Mouse (Mus musculus): ENCODE data around the gene Alcam. TPM values are rescaled to one million over a fixed set of nuclear protein-coding genes. Genes with fewer than 3 reads are reported as not detected.

Alcam gene
- polyA plus RNA-seq, 1 experiment from 2014 or later = 28.1 TPM

DNA sequence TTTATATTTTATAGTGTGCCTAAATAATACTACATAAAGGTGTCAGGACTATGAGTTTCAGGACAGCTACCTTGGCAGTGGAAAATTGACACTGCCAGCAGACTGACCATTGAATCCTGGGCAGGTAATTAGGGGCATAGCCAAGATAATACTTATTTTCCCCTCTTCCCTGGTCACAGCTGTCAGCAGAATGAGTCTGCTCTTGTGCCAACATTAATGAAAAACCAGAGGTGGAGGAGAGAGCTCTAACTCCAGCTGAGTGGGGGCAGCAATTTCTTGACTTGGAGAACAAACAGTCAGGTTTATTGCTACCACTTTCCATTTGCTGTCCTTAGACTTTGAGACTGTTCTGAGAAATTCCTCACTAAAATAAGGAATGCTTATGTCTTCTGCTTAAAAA is 190.1 kb downstream of the Alcam start:
- H3K4me1 ChIP-seq (ENCODE audit: control insufficient read depth, insufficient read depth, low read length) = no peaks in the 10 kb centered on the region
- H3K4me2 ChIP-seq (ENCODE audit: low read depth, low read length) = no peak overlapping the region
- no peaks in the 10 kb centered on the region for H3K27me3 ChIP-seq (ENCODE audit: control insufficient read depth, insufficient read depth, low read length)
- DNase-seq (ENCODE audit: low spot score) (no peak), ATAC-seq (replicated peaks; ENCODE audit: insufficient number of reproducible peaks, low FRiP score, low TSS enrichment, low read depth) (no peak)
- H3K9me3 ChIP-seq (replicated peaks; ENCODE audit: control insufficient read depth, low read length) = no peaks in the 10 kb centered on the region
- no peak overlapping the region for H3K27ac ChIP-seq (replicated peaks; ENCODE audit: low read depth, low read length)
- no peaks in the 10 kb centered on the region for H3K36me3 ChIP-seq (replicated peaks; ENCODE audit: control insufficient read depth, insufficient read depth, low read depth, low read length)
- H3K4me3 ChIP-seq (ENCODE audit: low read depth, low read length) = no peak overlapping the region
- H3K9ac ChIP-seq (replicated peaks; ENCODE audit: low read length) = no peak overlapping the region

DNA sequence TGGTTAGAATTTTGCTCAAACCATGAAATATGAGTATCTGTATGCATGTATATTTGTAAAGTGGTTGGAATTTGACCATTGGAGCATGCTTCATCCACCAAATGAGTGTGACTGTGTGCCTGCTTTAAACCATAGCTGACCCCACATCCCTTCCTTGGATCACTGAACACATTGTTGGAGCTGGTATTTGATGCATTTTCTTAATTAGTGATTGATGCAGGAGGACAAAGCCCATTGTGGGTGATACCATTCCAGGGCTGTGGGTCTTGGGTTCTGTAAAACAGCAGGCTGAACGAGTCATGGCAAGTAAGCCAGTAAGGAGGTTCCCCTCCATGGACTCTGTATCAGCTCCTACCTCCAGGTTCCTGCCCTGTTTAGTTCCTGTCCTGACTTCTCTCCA is 191.3 kb downstream of the Alcam start:
- Histone ChIP-seq H3K27ac (replicated peaks; ENCODE audit: low read depth, low read length) (no peak overlapping the region), H3K9ac (replicated peaks; ENCODE audit: low read length) (no peak overlapping the region), H3K27me3 (ENCODE audit: control insufficient read depth, insufficient read depth, low read length) (no peaks in the 10 kb centered on the region), H3K9me3 (replicated peaks; ENCODE audit: control insufficient read depth, low read length) (no peaks in the 10 kb centered on the region), H3K4me3 (ENCODE audit: low read depth, low read length) (no peak overlapping the region), H3K36me3 (replicated peaks; ENCODE audit: control insufficient read depth, insufficient read depth, low read depth, low read length) (no peaks in the 10 kb centered on the region), H3K4me2 (ENCODE audit: low read depth, low read length) (no peak overlapping the region), H3K4me1 (ENCODE audit: control insufficient read depth, insufficient read depth, low read length) (no peaks in the 10 kb centered on the region)
- WGBS = 50% methylated on average over 1 of the region's 1 CpGs
- ATAC-seq (replicated peaks; ENCODE audit: insufficient number of reproducible peaks, low FRiP score, low TSS enrichment, low read depth) (no peak), DNase-seq (ENCODE audit: low spot score) (no peak)

DNA sequence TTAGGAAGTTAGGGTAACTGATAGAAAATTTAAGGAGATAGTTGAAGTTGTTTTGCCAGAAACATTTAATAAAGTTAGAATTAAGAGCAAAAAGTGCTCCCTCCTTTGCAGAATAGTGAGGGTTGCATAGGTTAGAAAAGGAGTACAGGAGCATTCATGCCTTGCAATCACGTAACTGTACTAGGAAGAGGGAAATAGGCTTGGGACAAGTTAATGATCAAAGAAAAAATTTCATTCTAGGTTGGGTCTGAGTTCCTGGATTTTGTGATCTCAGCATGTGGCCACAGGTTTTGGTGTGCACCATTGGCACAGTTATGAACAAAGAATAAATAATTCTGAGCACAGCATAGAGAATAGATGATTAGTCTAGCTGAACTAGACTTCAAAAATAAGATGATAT is 192.1 kb downstream of the Alcam start:
- WGBS = 75% methylated on average over 1 of the region's 1 CpGs
- H3K9ac ChIP-seq (replicated peaks; ENCODE audit: low read length) = no peak overlapping the region
- no peak for ATAC-seq (replicated peaks; ENCODE audit: insufficient number of reproducible peaks, low FRiP score, low TSS enrichment, low read depth)
- no peaks in the 10 kb centered on the region for H3K9me3 ChIP-seq (replicated peaks; ENCODE audit: control insufficient read depth, low read length)
- no peaks in the 10 kb centered on the region for H3K27me3 ChIP-seq (ENCODE audit: control insufficient read depth, insufficient read depth, low read length)
- H3K4me2 ChIP-seq (ENCODE audit: low read depth, low read length) = no peak overlapping the region
- no peak overlapping the region for H3K4me3 ChIP-seq (ENCODE audit: low read depth, low read length)
- no peaks in the 10 kb centered on the region for H3K36me3 ChIP-seq (replicated peaks; ENCODE audit: control insufficient read depth, insufficient read depth, low read depth, low read length)
- H3K27ac ChIP-seq (replicated peaks; ENCODE audit: low read depth, low read length) = no peak overlapping the region
- no peaks in the 10 kb centered on the region for H3K4me1 ChIP-seq (ENCODE audit: control insufficient read depth, insufficient read depth, low read length)
- no peak for DNase-seq (ENCODE audit: low spot score)

DNA sequence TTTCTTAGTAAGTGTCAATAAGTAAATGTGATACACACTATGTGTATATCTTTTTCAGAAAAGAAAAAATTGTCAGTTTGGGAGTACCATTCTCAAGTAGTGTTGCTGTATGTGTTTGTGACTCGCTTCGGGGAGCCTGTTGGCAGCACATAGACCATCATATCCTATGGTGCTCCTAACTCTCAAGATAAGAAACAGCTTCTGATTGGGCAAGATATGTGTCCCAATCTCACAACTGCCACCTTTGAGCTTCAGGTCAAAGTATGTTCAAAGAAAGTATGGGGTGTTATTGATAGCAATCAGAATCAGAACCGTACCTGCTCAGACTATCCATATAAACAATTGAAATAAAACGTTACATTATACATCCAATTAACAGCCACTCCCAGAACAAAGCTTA is 202.9 kb downstream of the Alcam start:
- Histone ChIP-seq H3K27me3 (ENCODE audit: control insufficient read depth, insufficient read depth, low read length) (no peaks in the 10 kb centered on the region), H3K4me2 (ENCODE audit: low read depth, low read length) (no peak overlapping the region), H3K27ac (replicated peaks; ENCODE audit: low read depth, low read length) (no peak overlapping the region), H3K4me1 (ENCODE audit: control insufficient read depth, insufficient read depth, low read length) (no peaks in the 10 kb centered on the region), H3K36me3 (replicated peaks; ENCODE audit: control insufficient read depth, insufficient read depth, low read depth, low read length) (no peaks in the 10 kb centered on the region), H3K9ac (replicated peaks; ENCODE audit: low read length) (no peak overlapping the region), H3K9me3 (replicated peaks; ENCODE audit: control insufficient read depth, low read length) (no peaks in the 10 kb centered on the region), H3K4me3 (ENCODE audit: low read depth, low read length) (no peak overlapping the region)
- DNase-seq (ENCODE audit: low spot score) = no peak
- WGBS = 91% methylated on average over 4 of the region's 4 CpGs
- ATAC-seq (replicated peaks; ENCODE audit: insufficient number of reproducible peaks, low FRiP score, low TSS enrichment, low read depth) = no peak

GRCm38 (mm10) chr16:52250196-52250595 is 203.7 kb downstream of the Alcam start:
- ATAC-seq (replicated peaks; ENCODE audit: insufficient number of reproducible peaks, low FRiP score, low TSS enrichment, low read depth) = no peak
- WGBS = 91% methylated on average over 4 of the region's 4 CpGs
- DNase-seq (ENCODE audit: low spot score) = no peak

DNA sequence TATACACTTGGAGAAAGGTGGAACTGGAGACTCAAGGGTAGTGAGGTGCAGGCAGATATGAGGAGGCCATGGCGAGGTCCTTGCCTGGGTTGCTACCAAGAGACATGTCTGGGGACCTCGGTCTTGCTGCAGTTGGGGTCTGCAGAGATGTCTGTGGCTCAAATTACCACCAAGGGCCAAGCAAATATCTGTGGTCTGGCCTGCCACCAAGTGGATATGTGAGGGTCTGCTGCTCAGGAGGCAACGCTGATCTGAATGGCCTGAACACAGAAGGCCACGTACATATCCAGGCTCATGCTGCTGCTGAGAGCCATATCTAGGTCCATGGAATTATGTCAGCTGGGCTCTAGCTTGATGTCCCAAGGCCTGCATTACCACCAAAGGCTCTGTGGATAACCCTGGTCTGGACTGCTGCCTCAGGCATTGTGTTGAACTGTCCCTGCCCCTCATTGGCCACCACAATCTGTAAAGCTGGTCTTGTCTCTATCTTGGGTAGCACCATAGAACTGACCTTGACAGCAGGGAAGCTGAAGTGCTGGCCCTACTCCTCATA is 210.4 kb downstream of the Alcam start:
- H3K36me3 ChIP-seq (replicated peaks; ENCODE audit: control insufficient read depth, insufficient read depth, low read depth, low read length) = no peaks in the 10 kb centered on the region
- peak; percentile 62; the same call in 1 of the 2 replicates for ATAC-seq (replicated peaks; ENCODE audit: insufficient number of reproducible peaks, low FRiP score, low TSS enrichment, low read depth)
- H3K4me2 ChIP-seq (ENCODE audit: low read depth, low read length) = no peak overlapping the region
- H3K27me3 ChIP-seq (ENCODE audit: control insufficient read depth, insufficient read depth, low read length) = no peaks in the 10 kb centered on the region
- no peak overlapping the region for H3K4me3 ChIP-seq (ENCODE audit: low read depth, low read length)
- DNase-seq (ENCODE audit: low spot score) = no peak
- no peak overlapping the region for H3K27ac ChIP-seq (replicated peaks; ENCODE audit: low read depth, low read length)
- no peaks in the 10 kb centered on the region for H3K9me3 ChIP-seq (replicated peaks; ENCODE audit: control insufficient read depth, low read length)
- 82% methylated on average over 4 of the region's 4 CpGs for WGBS
- H3K4me1 ChIP-seq (ENCODE audit: control insufficient read depth, insufficient read depth, low read length) = no peaks in the 10 kb centered on the region
- H3K9ac ChIP-seq (replicated peaks; ENCODE audit: low read length) = no peak overlapping the region

More at GRCm38 (mm10) chr16:52250196-52250595, 203.7 kb downstream of the Alcam start:
- no peaks in the 10 kb centered on the region for H3K36me3 ChIP-seq (replicated peaks; ENCODE audit: control insufficient read depth, insufficient read depth, low read depth, low read length)
- no peak overlapping the region for H3K27ac ChIP-seq (replicated peaks; ENCODE audit: low read depth, low read length)
- H3K4me2 ChIP-seq (ENCODE audit: low read depth, low read length) = no peak overlapping the region
- H3K4me3 ChIP-seq (ENCODE audit: low read depth, low read length) = no peak overlapping the region
- no peak overlapping the region for H3K9ac ChIP-seq (replicated peaks; ENCODE audit: low read length)
- no peaks in the 10 kb centered on the region for H3K4me1 ChIP-seq (ENCODE audit: control insufficient read depth, insufficient read depth, low read length)
- H3K9me3 ChIP-seq (replicated peaks; ENCODE audit: control insufficient read depth, low read length) = no peaks in the 10 kb centered on the region
- no peaks in the 10 kb centered on the region for H3K27me3 ChIP-seq (ENCODE audit: control insufficient read depth, insufficient read depth, low read length)

GRCm38 (mm10) chr16:52242144-52242543 is 211.7 kb downstream of the Alcam start:
- DNase-seq (ENCODE audit: low spot score) (peak; percentile 68), ATAC-seq (replicated peaks; ENCODE audit: insufficient number of reproducible peaks, low FRiP score, low TSS enrichment, low read depth) (0 out of 2 replicates have a peak, but pooled peaks have one; percentile 44)
- Histone ChIP-seq H3K4me3 (ENCODE audit: low read depth, low read length) (no peak overlapping the region), H3K36me3 (replicated peaks; ENCODE audit: control insufficient read depth, insufficient read depth, low read depth, low read length) (no peaks in the 10 kb centered on the region), H3K4me1 (ENCODE audit: control insufficient read depth, insufficient read depth, low read length) (no peaks in the 10 kb centered on the region), H3K27ac (replicated peaks; ENCODE audit: low read depth, low read length) (no peak overlapping the region), H3K9ac (replicated peaks; ENCODE audit: low read length) (no peak overlapping the region), H3K9me3 (replicated peaks; ENCODE audit: control insufficient read depth, low read length) (no peaks in the 10 kb centered on the region), H3K4me2 (ENCODE audit: low read depth, low read length) (no peak overlapping the region), H3K27me3 (ENCODE audit: control insufficient read depth, insufficient read depth, low read length) (no peaks in the 10 kb centered on the region)
- 30% methylated on average over 2 of the region's 2 CpGs for WGBS

- Histone ChIP-seq H3K9ac (replicated peaks; ENCODE audit: low read length) (no peak overlapping the region), H3K27ac (replicated peaks; ENCODE audit: low read depth, low read length) (no peak overlapping the region), H3K27me3 (ENCODE audit: control insufficient read depth, insufficient read depth, low read length) (no peaks in the 10 kb centered on the region), H3K4me3 (ENCODE audit: low read depth, low read length) (no peak overlapping the region), H3K36me3 (replicated peaks; ENCODE audit: control insufficient read depth, insufficient read depth, low read depth, low read length) (no peaks in the 10 kb centered on the region), H3K4me2 (ENCODE audit: low read depth, low read length) (no peak overlapping the region), H3K4me1 (ENCODE audit: control insufficient read depth, insufficient read depth, low read length) (no peaks in the 10 kb centered on the region), H3K9me3 (replicated peaks; ENCODE audit: control insufficient read depth, low read length) (no peaks in the 10 kb centered on the region)
- no peak for DNase-seq (ENCODE audit: low spot score)
- WGBS = 61% methylated on average over 2 of the region's 2 CpGs
- ATAC-seq (replicated peaks; ENCODE audit: insufficient number of reproducible peaks, low FRiP score, low TSS enrichment, low read depth) = no peak
Observed at GRCm38 (mm10) chr16:52229930-52230329, 223.9 kb downstream of the Alcam start.

Data from embryonic facial prominence, embryonic 11.5 days (tissue).